Mouse (Mus musculus) liver, postnatal 0 days (tissue): ENCODE data around the gene Rrad.

Experiments used
- CTCF ChIP-seq: sonication (generic); IDR thresholded peaks from 2 replicates; pipeline ENCODE4 v1.5.1; 2016; ENCODE audit warnings: antibody characterized with exemption, low read depth
- EP300 ChIP-seq: IDR thresholded peaks from 2 replicates; pipeline ENCODE4 v1.6.1; 2016; ENCODE audit warnings: antibody characterized with exemption, low read depth, mild to moderate bottlenecking

DNA sequence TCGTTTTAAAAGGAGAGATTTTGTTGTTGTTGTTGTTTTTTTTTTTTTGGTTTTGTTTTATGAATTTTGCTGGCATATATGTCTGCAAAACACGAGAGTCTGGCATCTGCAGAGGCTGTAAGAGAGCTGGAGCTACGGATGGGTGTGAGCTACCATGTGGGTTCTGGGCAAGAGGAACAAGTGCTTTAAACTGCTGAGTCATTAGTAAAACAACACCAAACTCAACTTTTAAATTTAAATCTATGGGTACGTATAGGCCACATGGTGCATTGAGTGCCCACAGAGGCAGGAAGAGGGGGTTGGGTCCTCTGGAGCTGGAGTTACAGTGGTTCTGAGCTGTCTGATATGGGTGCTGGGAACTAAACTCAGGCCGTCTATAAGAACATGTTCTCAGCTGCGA, 6.9 kb upstream of the Rrad start:
- TF ChIP-seq CTCF (no peak), EP300 (no peak)
